Mouse (Mus musculus): ENCODE measurements around the gene Lgr5. TPM values are rescaled to one million over a fixed set of nuclear protein-coding genes. Genes with fewer than 3 reads are reported as not detected.

The Lgr5 gene
- total and polyA plus RNA-seq, 3 experiments, result 0.11 TPM; not detected in 2

DNA sequence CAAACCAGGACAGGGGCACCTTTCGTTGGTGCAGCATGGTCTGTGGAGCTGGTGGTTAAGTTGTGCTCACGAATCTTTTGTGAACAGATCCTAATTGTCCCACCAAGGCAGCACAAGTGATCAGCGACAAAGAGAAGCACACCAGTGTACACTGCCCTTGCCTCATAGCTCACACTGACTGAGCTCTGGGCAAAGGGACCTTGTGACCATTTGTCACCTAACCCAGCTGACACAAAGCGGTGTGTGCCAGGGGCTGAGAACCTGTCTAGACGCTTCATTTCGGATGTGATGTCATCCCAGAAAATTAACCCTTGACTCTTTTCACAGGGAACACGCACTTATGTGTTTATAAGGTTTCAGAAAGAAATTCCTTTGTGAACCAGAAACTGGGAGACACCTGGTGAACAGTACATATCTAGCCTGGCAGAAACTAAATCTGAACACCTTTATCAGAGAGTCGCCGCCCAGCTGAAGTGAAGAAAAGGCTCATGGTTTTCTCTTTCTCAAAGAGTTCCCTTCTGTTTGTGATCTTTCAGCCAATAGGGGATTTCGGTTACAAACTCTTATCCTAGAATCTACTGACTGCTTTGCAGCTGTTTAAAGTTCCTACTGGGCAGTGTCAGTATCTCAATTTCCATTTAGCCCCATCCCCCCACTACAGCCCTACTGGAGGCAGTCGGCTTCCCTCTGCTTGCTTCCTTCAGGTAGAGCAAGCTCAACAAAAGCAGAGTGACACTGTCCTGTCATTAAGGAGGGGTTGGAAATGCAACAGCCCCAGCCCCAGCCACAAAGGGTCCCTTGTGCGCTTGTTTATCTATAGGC is 94.4 kb downstream of the Lgr5 start:
- Histone ChIP-seq H3K9me3 (replicated peaks) (0 out of 2 replicates have a peak, but pooled peaks cover 2% of the 10 kb centered on the region), H3K4me1 (ENCODE audit: insufficient read depth, low read depth, low read length) (no peaks in the 10 kb centered on the region), H3K4me3 (ENCODE audit: low read depth, low read length) (no peak overlapping the region), H3K36me3 (replicated peaks) (no peaks in the 10 kb centered on the region), H3K27me3 (ENCODE audit: insufficient read depth, low read length) (no peaks in the 10 kb centered on the region)
- DNase-seq (ENCODE audit: low spot score) (no peak), ATAC-seq (ENCODE audit: extremely low read depth, insufficient number of reproducible peaks, low FRiP score, poor library complexity, severe bottlenecking) (no peak)
- TF ChIP-seq TAL1 (conservative IDR thresholded peaks at IDR 0.05; ENCODE audit: low read depth, low read length) (no peak), GATA1 (IDR thresholded peaks at IDR 0.05; ENCODE audit: borderline replicate concordance, low read length) (no peak), GATA2 (IDR thresholded peaks at IDR 0.05; ENCODE audit: borderline replicate concordance, low read depth, low read length) (no peak), CTCF (IDR thresholded peaks at IDR 0.05; ENCODE audit: low read depth, low read length) (no peak), POLR2AphosphoS5 (IDR thresholded peaks at IDR 0.05; ENCODE audit: insufficient replicate concordance, low read depth, low read length) (no peak)

DNA sequence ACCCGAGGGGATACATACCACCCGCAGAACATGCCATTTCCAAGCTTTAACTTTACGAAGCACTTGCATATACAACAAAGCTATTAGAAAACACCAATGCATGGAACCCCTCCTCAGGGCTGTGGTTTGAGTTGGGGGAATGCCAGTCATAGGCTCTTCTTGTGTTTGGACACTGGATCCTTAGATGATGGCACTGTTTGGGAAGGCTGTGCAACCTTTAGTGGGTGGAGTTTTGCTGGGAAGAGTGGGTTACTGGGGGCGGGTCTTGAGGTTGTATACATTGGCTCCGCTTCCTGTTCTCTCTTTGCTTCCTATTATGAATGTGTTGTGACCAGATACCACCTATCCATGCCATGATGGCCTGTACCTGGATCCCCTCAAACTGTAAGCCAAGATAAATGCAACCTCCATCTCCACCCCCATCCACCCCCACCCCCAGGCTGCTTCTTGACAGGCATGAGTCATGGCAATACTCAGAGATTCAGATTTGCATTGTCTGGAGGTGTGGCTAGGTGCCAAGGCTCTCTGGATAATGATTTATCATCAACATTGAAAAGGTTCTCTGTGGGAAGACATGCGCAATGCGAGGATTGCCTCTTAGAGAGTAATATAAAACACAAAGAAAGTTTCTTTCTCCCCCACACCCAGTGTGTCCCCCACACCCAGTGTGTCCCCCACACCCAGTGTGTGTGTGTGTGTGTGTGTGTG is 95.6 kb downstream of the Lgr5 start:
- TF ChIP-seq GATA2 (IDR thresholded peaks at IDR 0.05; ENCODE audit: borderline replicate concordance, low read depth, low read length) (no peak), POLR2AphosphoS5 (IDR thresholded peaks at IDR 0.05; ENCODE audit: insufficient replicate concordance, low read depth, low read length) (no peak), CTCF (IDR thresholded peaks at IDR 0.05; ENCODE audit: low read depth, low read length) (no peak), GATA1 (IDR thresholded peaks at IDR 0.05; ENCODE audit: borderline replicate concordance, low read length) (no peak), TAL1 (conservative IDR thresholded peaks at IDR 0.05; ENCODE audit: low read depth, low read length) (no peak)
- no peaks in the 10 kb centered on the region for H3K36me3 ChIP-seq (replicated peaks)
- no peaks in the 10 kb centered on the region for H3K4me1 ChIP-seq (ENCODE audit: insufficient read depth, low read depth, low read length)
- H3K4me3 ChIP-seq (ENCODE audit: low read depth, low read length), result no peak overlapping the region
- ATAC-seq (ENCODE audit: extremely low read depth, insufficient number of reproducible peaks, low FRiP score, poor library complexity, severe bottlenecking), result no peak
- DNase-seq (ENCODE audit: low spot score), result no peak
- H3K9me3 ChIP-seq (replicated peaks), result 0 out of 2 replicates have a peak, but pooled peaks cover 2% of the 10 kb centered on the region
- no peaks in the 10 kb centered on the region for H3K27me3 ChIP-seq (ENCODE audit: insufficient read depth, low read length)

GRCm38 (mm10) chr10:115485602-115486001 is 102.0 kb downstream of the Lgr5 start:
- Histone ChIP-seq H3K36me3 (replicated peaks) (no peaks in the 10 kb centered on the region), H3K4me3 (ENCODE audit: low read depth, low read length) (no peak overlapping the region), H3K4me1 (ENCODE audit: insufficient read depth, low read depth, low read length) (no peaks in the 10 kb centered on the region), H3K9me3 (replicated peaks) (no peaks in the 10 kb centered on the region), H3K27me3 (ENCODE audit: insufficient read depth, low read length) (no peaks in the 10 kb centered on the region)
- TF ChIP-seq CTCF (IDR thresholded peaks at IDR 0.05; ENCODE audit: low read depth, low read length) (no peak), POLR2AphosphoS5 (IDR thresholded peaks at IDR 0.05; ENCODE audit: insufficient replicate concordance, low read depth, low read length) (no peak), GATA2 (IDR thresholded peaks at IDR 0.05; ENCODE audit: borderline replicate concordance, low read depth, low read length) (no peak), TAL1 (conservative IDR thresholded peaks at IDR 0.05; ENCODE audit: low read depth, low read length) (no peak), GATA1 (IDR thresholded peaks at IDR 0.05; ENCODE audit: borderline replicate concordance, low read length) (no peak)
- DNase-seq (ENCODE audit: low spot score) (no peak), ATAC-seq (ENCODE audit: extremely low read depth, insufficient number of reproducible peaks, low FRiP score, poor library complexity, severe bottlenecking) (no peak)

- no peak for ATAC-seq (ENCODE audit: extremely low read depth, insufficient number of reproducible peaks, low FRiP score, poor library complexity, severe bottlenecking)
- Histone ChIP-seq H3K9me3 (replicated peaks) (no peaks in the 10 kb centered on the region), H3K4me1 (ENCODE audit: insufficient read depth, low read depth, low read length) (no peaks in the 10 kb centered on the region), H3K4me3 (ENCODE audit: low read depth, low read length) (no peak overlapping the region), H3K36me3 (replicated peaks) (no peaks in the 10 kb centered on the region), H3K27me3 (ENCODE audit: insufficient read depth, low read length) (no peaks in the 10 kb centered on the region)
- DNase-seq (ENCODE audit: low spot score), result no peak
- TF ChIP-seq GATA2 (IDR thresholded peaks at IDR 0.05; ENCODE audit: borderline replicate concordance, low read depth, low read length), result no peak
Observed at GRCm38 (mm10) chr10:115484660-115485059, 102.9 kb downstream of the Lgr5 start.

DNA sequence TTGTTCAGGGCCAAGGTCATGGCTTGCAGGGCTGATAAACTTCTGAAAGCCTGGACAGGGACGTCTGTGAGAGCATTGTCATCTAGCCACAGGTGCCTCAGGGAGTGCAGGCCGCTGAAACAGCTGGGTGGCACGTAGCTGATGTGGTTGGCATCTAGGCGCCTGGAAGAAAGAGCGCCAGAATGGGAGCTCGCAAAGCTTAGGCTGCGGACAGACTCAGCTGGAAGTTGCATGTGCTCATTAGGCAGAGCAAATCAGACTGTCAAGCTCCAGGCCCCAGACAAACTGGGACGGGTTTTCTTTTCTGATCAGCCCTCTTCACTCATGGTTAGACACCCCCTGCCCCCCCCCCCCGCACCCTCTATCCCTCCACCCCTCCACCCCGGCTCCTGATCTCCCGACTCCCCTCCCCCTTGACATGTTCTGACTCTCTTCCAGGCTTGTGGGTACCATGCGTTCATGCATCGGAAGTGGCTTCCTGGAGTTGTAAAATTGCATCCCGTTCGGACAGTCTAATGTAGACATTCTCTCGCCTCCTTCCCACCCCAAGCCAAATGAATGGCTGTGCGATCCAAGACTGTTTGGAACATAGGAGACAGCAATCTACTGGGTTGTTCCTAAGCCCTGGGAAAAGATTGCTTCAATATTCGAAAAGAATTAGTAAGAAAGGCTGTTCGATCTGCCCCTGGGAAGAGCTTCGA is 109.0 kb downstream of the Lgr5 start:
- Histone ChIP-seq H3K4me1 (ENCODE audit: insufficient read depth, low read depth, low read length) (no peaks in the 10 kb centered on the region), H3K36me3 (replicated peaks) (no peaks in the 10 kb centered on the region), H3K27me3 (ENCODE audit: insufficient read depth, low read length) (no peaks in the 10 kb centered on the region), H3K9me3 (replicated peaks) (no peaks in the 10 kb centered on the region; the same call in 1 of the 2 replicates), H3K4me3 (ENCODE audit: low read depth, low read length) (no peak overlapping the region)
- DNase-seq (ENCODE audit: low spot score) (no peak), ATAC-seq (ENCODE audit: extremely low read depth, insufficient number of reproducible peaks, low FRiP score, poor library complexity, severe bottlenecking) (no peak)
- no peak for TF ChIP-seq TAL1 (conservative IDR thresholded peaks at IDR 0.05; ENCODE audit: low read depth, low read length)
- TF ChIP-seq GATA1 (IDR thresholded peaks at IDR 0.05; ENCODE audit: borderline replicate concordance, low read length), result no peak
- no peak for TF ChIP-seq GATA2 (IDR thresholded peaks at IDR 0.05; ENCODE audit: borderline replicate concordance, low read depth, low read length)
- no peak for TF ChIP-seq CTCF (IDR thresholded peaks at IDR 0.05; ENCODE audit: low read depth, low read length)
- no peak for TF ChIP-seq POLR2AphosphoS5 (IDR thresholded peaks at IDR 0.05; ENCODE audit: insufficient replicate concordance, low read depth, low read length)

- H3K36me3 ChIP-seq (replicated peaks), result no peaks in the 10 kb centered on the region
- no peak for TF ChIP-seq TAL1 (conservative IDR thresholded peaks at IDR 0.05; ENCODE audit: low read depth, low read length)
- no peak for TF ChIP-seq CTCF (IDR thresholded peaks at IDR 0.05; ENCODE audit: low read depth, low read length)
- TF ChIP-seq GATA1 (IDR thresholded peaks at IDR 0.05; ENCODE audit: borderline replicate concordance, low read length), result no peak
- no peak for TF ChIP-seq GATA2 (IDR thresholded peaks at IDR 0.05; ENCODE audit: borderline replicate concordance, low read depth, low read length)
- TF ChIP-seq POLR2AphosphoS5 (IDR thresholded peaks at IDR 0.05; ENCODE audit: insufficient replicate concordance, low read depth, low read length), result no peak
- no peaks in the 10 kb centered on the region for H3K4me1 ChIP-seq (ENCODE audit: insufficient read depth, low read depth, low read length)
- no peak for ATAC-seq (ENCODE audit: extremely low read depth, insufficient number of reproducible peaks, low FRiP score, poor library complexity, severe bottlenecking)
- no peaks in the 10 kb centered on the region for H3K27me3 ChIP-seq (ENCODE audit: insufficient read depth, low read length)
- DNase-seq (ENCODE audit: low spot score), result no peak
- no peaks in the 10 kb centered on the region; the same call in 1 of the 2 replicates for H3K9me3 ChIP-seq (replicated peaks)
- no peak overlapping the region for H3K4me3 ChIP-seq (ENCODE audit: low read depth, low read length)
Observed at GRCm38 (mm10) chr10:115476506-115476905, 111.1 kb downstream of the Lgr5 start.
